Mouse (Mus musculus): ENCODE data around the gene Sars. TPM values are rescaled to one million over a fixed set of nuclear protein-coding genes. Genes with fewer than 3 reads are reported as not detected.

The Sars gene
- polyA plus RNA-seq, 1 experiment from 2014 or later: 116 TPM

GRCm38 (mm10) chr3:108451969-108452368 is 7.0 kb upstream of the Sars start:
- no peaks in the 10 kb centered on the region for H3K36me3 ChIP-seq
- H3K9me3 ChIP-seq: no peaks in the 10 kb centered on the region
- H3K4me3 ChIP-seq: no peak overlapping the region
- 80% methylated on average over 2 of the region's 2 CpGs for WGBS
- ATAC-seq (ENCODE audit: borderline replicate concordance, extremely low read depth, low FRiP score, low TSS enrichment): no peak
- no peaks in the 10 kb centered on the region for H3K4me1 ChIP-seq
- H3K4me2 ChIP-seq: no peak overlapping the region
- H3K27me3 ChIP-seq: no peaks in the 10 kb centered on the region
- H3K9ac ChIP-seq: no peak overlapping the region
- no peak overlapping the region for H3K27ac ChIP-seq

GRCm38 (mm10) chr3:108445366-108445705 is 327 bp upstream of the Sars start:
- WGBS: 16% methylated on average over 6 of the region's 6 CpGs
- H3K4me3 ChIP-seq: peak overlapping the region; percentile 75
- no peaks in the 10 kb centered on the region for H3K36me3 ChIP-seq
- no peaks in the 10 kb centered on the region for H3K27me3 ChIP-seq
- peak overlapping the region; percentile 82 for H3K4me2 ChIP-seq
- ATAC-seq (ENCODE audit: borderline replicate concordance, extremely low read depth, low FRiP score, low TSS enrichment): no peak
- H3K9ac ChIP-seq: peak overlapping the region; percentile 66; the same call in 1 of the 2 replicates
- peak overlapping the region; percentile 78 for H3K27ac ChIP-seq
- H3K4me1 ChIP-seq: peaks cover 23% of the 10 kb centered on the region
- H3K9me3 ChIP-seq: no peaks in the 10 kb centered on the region

GRCm38 (mm10) chr3:108444029-108444428 is 980 bp downstream of the Sars start:
- Histone ChIP-seq H3K9me3 (no peaks in the 10 kb centered on the region), H3K4me2 (peak overlapping the region; percentile 82), H3K4me3 (peak overlapping the region; percentile 75), H3K27ac (peak overlapping the region; percentile 29; the same call in 1 of the 2 replicates), H3K9ac (peak overlapping the region; percentile 66), H3K36me3 (no peaks in the 10 kb centered on the region), H3K4me1 (peaks cover 23% of the 10 kb centered on the region), H3K27me3 (no peaks in the 10 kb centered on the region)
- 12% methylated on average over 8 of the region's 8 CpGs for WGBS
- no peak for ATAC-seq (ENCODE audit: borderline replicate concordance, extremely low read depth, low FRiP score, low TSS enrichment)

- peaks cover 43% of the 10 kb centered on the region for H3K36me3 ChIP-seq
- no peak for ATAC-seq (ENCODE audit: borderline replicate concordance, extremely low read depth, low FRiP score, low TSS enrichment)
- H3K9me3 ChIP-seq: no peaks in the 10 kb centered on the region
- WGBS: 82% methylated on average over 7 of the region's 7 CpGs
- H3K9ac ChIP-seq: no peak overlapping the region
- H3K4me3 ChIP-seq: no peak overlapping the region
- no peak overlapping the region for H3K27ac ChIP-seq
- no peak overlapping the region for H3K4me2 ChIP-seq
- H3K27me3 ChIP-seq: no peaks in the 10 kb centered on the region
- H3K4me1 ChIP-seq: no peaks in the 10 kb centered on the region
Measured at GRCm38 (mm10) chr3:108436380-108436714, 8.7 kb downstream of the Sars start.

- Histone ChIP-seq H3K27me3 (no peaks in the 10 kb centered on the region), H3K36me3 (peaks cover 48% of the 10 kb centered on the region), H3K27ac (no peak overlapping the region), H3K4me1 (no peaks in the 10 kb centered on the region), H3K4me2 (no peak overlapping the region), H3K9me3 (no peaks in the 10 kb centered on the region), H3K9ac (no peak overlapping the region), H3K4me3 (no peak overlapping the region)
- ATAC-seq (ENCODE audit: borderline replicate concordance, extremely low read depth, low FRiP score, low TSS enrichment): peak; percentile 59; the same call in 1 of the 2 replicates
- WGBS: 79% methylated on average over 17 of the region's 17 CpGs
Measured at GRCm38 (mm10) chr3:108435701-108436379, 9.2 kb downstream of the Sars start.

- Histone ChIP-seq H3K4me2 (no peak overlapping the region), H3K4me3 (no peak overlapping the region), H3K9me3 (no peaks in the 10 kb centered on the region), H3K27ac (no peak overlapping the region), H3K36me3 (peaks cover 63% of the 10 kb centered on the region), H3K4me1 (no peaks in the 10 kb centered on the region), H3K9ac (no peak overlapping the region), H3K27me3 (no peaks in the 10 kb centered on the region)
- no peak for ATAC-seq (ENCODE audit: borderline replicate concordance, extremely low read depth, low FRiP score, low TSS enrichment)
- WGBS: 65% methylated on average over 19 of the region's 19 CpGs
Measured at GRCm38 (mm10) chr3:108433881-108434495, 11.0 kb downstream of the Sars start.

- no peak overlapping the region for H3K4me2 ChIP-seq
- no peak overlapping the region for H3K27ac ChIP-seq
- WGBS: 63% methylated on average over 18 of the region's 18 CpGs
Measured at GRCm38 (mm10) chr3:108433188-108433880, 11.7 kb downstream of the Sars start.

GRCm38 (mm10) chr3:108432542-108433187 is 12.3 kb downstream of the Sars start:
- H3K27me3 ChIP-seq: no peaks in the 10 kb centered on the region
- WGBS: 91% methylated on average over 13 of the region's 13 CpGs
- ATAC-seq (ENCODE audit: borderline replicate concordance, extremely low read depth, low FRiP score, low TSS enrichment): no peak

More at GRCm38 (mm10) chr3:108433188-108433880, 11.7 kb downstream of the Sars start:
- H3K9me3 ChIP-seq: no peaks in the 10 kb centered on the region
- no peak overlapping the region for H3K4me3 ChIP-seq
- no peaks in the 10 kb centered on the region for H3K4me1 ChIP-seq
- H3K36me3 ChIP-seq: peaks cover 70% of the 10 kb centered on the region
- ATAC-seq (ENCODE audit: borderline replicate concordance, extremely low read depth, low FRiP score, low TSS enrichment): no peak
- no peaks in the 10 kb centered on the region for H3K27me3 ChIP-seq
- H3K9ac ChIP-seq: no peak overlapping the region

GRCm38 (mm10) chr3:108425624-108426018 is 19.4 kb downstream of the Sars start:
- Histone ChIP-seq H3K9me3 (no peaks in the 10 kb centered on the region), H3K4me2 (no peak overlapping the region), H3K27me3 (no peaks in the 10 kb centered on the region), H3K27ac (no peak overlapping the region), H3K4me3 (no peak overlapping the region), H3K4me1 (peaks cover 12% of the 10 kb centered on the region), H3K9ac (no peak overlapping the region), H3K36me3 (peaks cover 54% of the 10 kb centered on the region)
- ATAC-seq (ENCODE audit: borderline replicate concordance, extremely low read depth, low FRiP score, low TSS enrichment): no peak
- 81% methylated on average over 6 of the region's 6 CpGs for WGBS

More at GRCm38 (mm10) chr3:108432542-108433187, 12.3 kb downstream of the Sars start:
- Histone ChIP-seq H3K9me3 (no peaks in the 10 kb centered on the region), H3K4me2 (no peak overlapping the region), H3K9ac (no peak overlapping the region), H3K4me3 (no peak overlapping the region), H3K4me1 (no peaks in the 10 kb centered on the region), H3K27ac (no peak overlapping the region), H3K36me3 (peaks cover 77% of the 10 kb centered on the region)

GRCm38 (mm10) chr3:108424944-108425623 is 19.9 kb downstream of the Sars start:
- WGBS: 67% methylated on average over 7 of the region's 7 CpGs
- H3K4me1 ChIP-seq: peaks cover 12% of the 10 kb centered on the region
- no peak overlapping the region for H3K27ac ChIP-seq
- H3K9ac ChIP-seq: no peak overlapping the region
- H3K36me3 ChIP-seq: peaks cover 51% of the 10 kb centered on the region
- no peak for ATAC-seq (ENCODE audit: borderline replicate concordance, extremely low read depth, low FRiP score, low TSS enrichment)
- no peaks in the 10 kb centered on the region for H3K9me3 ChIP-seq
- no peak overlapping the region for H3K4me3 ChIP-seq
- H3K27me3 ChIP-seq: no peaks in the 10 kb centered on the region
- H3K4me2 ChIP-seq: no peak overlapping the region
